Mouse (Mus musculus): Measurements from ENCODE around the gene Tnni3k. TPM values are rescaled to one million over a fixed set of nuclear protein-coding genes. Genes with fewer than 3 reads are reported as not detected.

The Tnni3k gene
- polyA plus RNA-seq, 1 experiment from 2014 or later = 0.15 TPM

DNA sequence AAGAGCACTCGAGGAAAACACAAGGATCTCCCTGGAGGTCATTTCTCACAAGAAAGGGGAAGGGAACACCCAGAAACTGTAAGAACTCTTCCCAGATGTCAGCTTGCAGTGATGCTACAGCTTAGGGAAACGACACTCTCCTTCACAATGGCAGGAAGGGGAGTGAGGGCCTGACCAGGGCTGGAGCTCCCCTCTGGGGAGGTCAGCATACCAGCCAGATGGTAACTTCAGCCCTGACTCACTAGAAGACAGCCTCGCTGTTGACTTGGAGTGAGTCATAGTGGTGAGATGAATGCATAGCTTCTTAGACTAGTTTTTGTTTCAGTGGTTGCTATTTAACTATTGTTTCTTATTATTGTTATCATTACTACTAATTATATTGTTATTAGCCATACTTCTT, 300.7 kb downstream of the Tnni3k start:
- no peak for ATAC-seq (ENCODE audit: low read depth)

DNA sequence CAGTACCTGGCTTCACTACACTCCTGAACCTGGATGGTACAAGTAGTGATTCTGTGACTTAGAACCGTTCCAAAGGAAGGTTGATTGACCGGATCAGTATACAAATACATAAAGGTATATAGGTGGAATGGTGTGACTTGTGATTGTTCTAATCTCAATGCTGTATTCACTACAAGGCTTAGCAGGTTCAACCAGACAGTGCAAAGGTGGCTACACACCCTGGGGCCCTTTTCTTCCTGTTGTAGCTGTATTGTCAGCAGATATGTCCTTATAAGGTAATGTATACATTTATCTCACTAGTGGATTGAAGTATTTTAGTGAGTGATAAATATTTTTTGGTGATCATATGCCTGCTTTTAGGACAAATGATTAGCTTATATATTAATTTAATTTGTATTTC, 310.9 kb downstream of the Tnni3k start:
- Histone ChIP-seq H3K27ac (ENCODE audit: low read depth, low read length) (no peak overlapping the region), H3K9me3 (ENCODE audit: control insufficient read depth, low read length) (no peaks in the 10 kb centered on the region), H3K4me2 (ENCODE audit: low read depth, low read length) (no peak overlapping the region), H3K4me1 (ENCODE audit: control insufficient read depth, insufficient read depth, low read length) (no peaks in the 10 kb centered on the region), H3K9ac (replicated peaks; ENCODE audit: low read depth, low read length) (no peak overlapping the region), H3K27me3 (ENCODE audit: control insufficient read depth, insufficient read depth, low read length) (no peaks in the 10 kb centered on the region), H3K4me3 (ENCODE audit: low read depth, low read length) (no peak overlapping the region), H3K36me3 (ENCODE audit: control insufficient read depth, insufficient read depth, low read length) (no peaks in the 10 kb centered on the region)
- no peak for ATAC-seq (ENCODE audit: low read depth)
- 92% methylated on average over 2 of the region's 2 CpGs for whole genome bisulfite sequencing

More for the DNA sequence above, 300.7 kb downstream of the Tnni3k start:
- H3K4me1 ChIP-seq (ENCODE audit: control insufficient read depth, insufficient read depth, low read length) = no peaks in the 10 kb centered on the region
- no peak overlapping the region for H3K27ac ChIP-seq (ENCODE audit: low read depth, low read length)
- H3K36me3 ChIP-seq (ENCODE audit: control insufficient read depth, insufficient read depth, low read length) = no peaks in the 10 kb centered on the region
- no peak overlapping the region for H3K4me2 ChIP-seq (ENCODE audit: low read depth, low read length)
- 48% methylated on average over 3 of the region's 3 CpGs for WGBS
- H3K9ac ChIP-seq (replicated peaks; ENCODE audit: low read depth, low read length) = no peak overlapping the region
- no peaks in the 10 kb centered on the region for H3K9me3 ChIP-seq (ENCODE audit: control insufficient read depth, low read length)
- no peak overlapping the region for H3K4me3 ChIP-seq (ENCODE audit: low read depth, low read length)
- no peaks in the 10 kb centered on the region for H3K27me3 ChIP-seq (ENCODE audit: control insufficient read depth, insufficient read depth, low read length)

DNA sequence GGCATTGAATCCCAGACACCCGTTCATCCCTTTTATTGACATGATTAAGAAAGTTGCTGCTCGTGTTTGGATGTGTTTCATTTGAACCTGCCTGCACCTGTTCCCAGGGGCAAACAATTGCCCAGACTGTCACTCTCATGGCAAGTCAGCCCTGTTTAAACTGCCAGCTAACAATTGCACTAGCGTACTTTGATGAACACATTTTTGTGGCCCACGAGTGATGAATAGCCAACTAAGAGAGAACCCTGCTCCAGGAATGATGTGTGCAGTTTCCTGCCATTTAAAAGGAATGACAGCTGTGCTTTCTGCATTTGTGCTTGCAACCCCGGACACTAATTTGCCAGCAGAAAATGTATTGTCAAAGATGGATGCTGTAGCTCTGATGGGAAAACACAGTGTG, 312.3 kb downstream of the Tnni3k start:
- Histone ChIP-seq H3K27me3 (ENCODE audit: control insufficient read depth, insufficient read depth, low read length) (no peaks in the 10 kb centered on the region), H3K4me2 (ENCODE audit: low read depth, low read length) (no peak overlapping the region), H3K4me3 (ENCODE audit: low read depth, low read length) (no peak overlapping the region), H3K9ac (replicated peaks; ENCODE audit: low read depth, low read length) (no peak overlapping the region), H3K36me3 (ENCODE audit: control insufficient read depth, insufficient read depth, low read length) (no peaks in the 10 kb centered on the region), H3K4me1 (ENCODE audit: control insufficient read depth, insufficient read depth, low read length) (no peaks in the 10 kb centered on the region), H3K27ac (ENCODE audit: low read depth, low read length) (no peak overlapping the region), H3K9me3 (ENCODE audit: control insufficient read depth, low read length) (no peaks in the 10 kb centered on the region)
- 30% methylated on average over 5 of the region's 5 CpGs for WGBS
- no peak for ATAC-seq (ENCODE audit: low read depth)

DNA sequence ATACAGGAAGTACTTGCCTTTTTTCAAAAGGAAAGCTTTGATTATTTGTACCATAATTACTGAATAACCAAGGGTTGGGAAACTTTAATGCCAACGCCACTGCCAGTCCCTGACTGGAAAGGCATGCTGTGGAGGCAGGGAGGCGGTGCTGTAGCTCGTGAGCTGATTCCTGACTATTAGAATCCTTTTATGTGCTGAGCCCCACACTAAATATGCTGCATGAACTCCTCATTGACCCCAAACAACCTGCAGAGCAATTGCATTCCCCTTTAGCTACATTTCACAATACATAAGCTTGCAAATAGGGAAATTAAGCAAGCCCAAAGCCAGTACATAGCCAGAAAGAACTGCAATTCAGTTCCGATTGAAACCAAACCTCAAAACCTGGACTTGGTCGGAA, 313.7 kb downstream of the Tnni3k start:
- no peaks in the 10 kb centered on the region for H3K9me3 ChIP-seq (ENCODE audit: control insufficient read depth, low read length)

More for the DNA sequence above, 313.7 kb downstream of the Tnni3k start:
- no peak for ATAC-seq (ENCODE audit: low read depth)
- Histone ChIP-seq H3K4me2 (ENCODE audit: low read depth, low read length) (no peak overlapping the region), H3K27me3 (ENCODE audit: control insufficient read depth, insufficient read depth, low read length) (no peaks in the 10 kb centered on the region), H3K4me1 (ENCODE audit: control insufficient read depth, insufficient read depth, low read length) (no peaks in the 10 kb centered on the region), H3K27ac (ENCODE audit: low read depth, low read length) (no peak overlapping the region), H3K4me3 (ENCODE audit: low read depth, low read length) (no peak overlapping the region), H3K9ac (replicated peaks; ENCODE audit: low read depth, low read length) (no peak overlapping the region), H3K36me3 (ENCODE audit: control insufficient read depth, insufficient read depth, low read length) (no peaks in the 10 kb centered on the region)
- WGBS = 48% methylated on average over 5 of the region's 5 CpGs

Other genes with a start within 250 kb of the Tnni3k start
- gene Fpgt, start 38.0 kb upstream of the Tnni3k start, polyA plus RNA-seq (2014; fragmentation: Nextera tagmentation; extraction: Ambion mirVana) = 21.9 and 26.1 TPM in 2 replicates
- 0.66 and 1.4 TPM in 2 replicates for gene Lrriq3, start 38.0 kb upstream of the Tnni3k start, polyA plus RNA-seq (2014; fragmentation: Nextera tagmentation; extraction: Ambion mirVana)